Mouse (Mus musculus) G1E (cell line): Measurements from ENCODE around the gene Exosc10.

ENCODE experiments used
- CTCF ChIP-seq: IDR thresholded peaks from 2 replicates; pipeline ENCODE4 v1.5.1; 2012; ENCODE audit warnings: low read depth, low read length, inconsistent platforms, mixed read lengths
- GATA1 ChIP-seq: IDR thresholded peaks from 2 replicates; pipeline ENCODE4 v1.6.1; 2012; ENCODE audit warnings: borderline replicate concordance, low read length, inconsistent platforms, mixed read lengths
- TAL1 ChIP-seq: conservative IDR thresholded peaks from 2 replicates; pipeline ENCODE4 v1.6.1; 2012; ENCODE audit warnings: low read depth, low read length, inconsistent platforms, mixed read lengths

DNA sequence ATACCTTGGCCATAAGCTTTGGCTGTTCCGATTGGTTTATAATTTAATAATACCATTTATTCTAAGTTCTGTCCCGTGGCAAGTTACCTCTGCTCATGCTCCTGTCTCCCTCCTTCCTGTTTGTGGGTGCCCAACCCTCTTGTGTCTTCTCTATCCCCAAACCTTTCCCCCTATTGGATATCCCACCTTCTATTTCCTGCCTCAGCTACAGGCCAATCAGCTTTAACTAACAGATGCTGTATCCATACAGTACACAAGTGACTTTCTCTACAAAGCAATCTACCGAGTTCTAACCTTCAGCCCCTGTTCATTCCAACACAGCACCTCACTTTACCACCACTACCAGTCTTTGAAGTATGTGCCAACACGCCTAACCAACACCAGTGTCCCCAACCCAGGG lies 65.4 kb downstream of the Exosc10 start:
- TF ChIP-seq CTCF: no peak
- TF ChIP-seq TAL1: no peak
- TF ChIP-seq GATA1: no peak
